Mouse (Mus musculus) skeletal muscle tissue, adult 2 months (tissue): ENCODE results near the gene Olfr473.
"Not testable (repeated sequence)": the region's sequence is repeated elsewhere in the genome, so short reads cannot be mapped to it uniquely, and the experiment has no call there.

ENCODE experiments used
- DNase-seq: peaks from one replicate; pipeline ENCODE4 v3.0.0-alpha.2; 2012; ENCODE audit warnings: low read depth, low spot score

Gene Olfr473

DNA sequence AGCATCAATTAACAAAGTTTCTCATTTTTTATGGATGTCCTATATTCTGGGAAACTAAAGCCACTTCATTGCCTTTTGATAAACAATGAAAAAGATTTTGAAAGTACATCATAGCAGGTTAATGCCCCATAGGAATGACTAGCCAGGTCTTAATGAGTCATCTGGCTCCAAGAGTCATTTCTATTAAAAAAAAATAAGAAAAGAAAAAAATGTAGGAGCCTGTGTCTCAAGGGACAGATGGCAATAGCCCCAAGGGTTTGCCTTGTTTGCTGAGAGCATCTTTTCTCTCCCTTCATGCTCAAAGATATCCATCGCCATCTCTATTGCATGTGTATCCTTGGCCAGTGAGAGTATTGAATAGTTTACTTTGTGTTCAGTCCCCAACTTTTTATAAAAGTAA is at the start of gene Olfr473:
TSS of gene Olfr473 (plus strand) at position 301 of the 400 bp plus-strand sequence.
- no peak for DNase-seq

DNA sequence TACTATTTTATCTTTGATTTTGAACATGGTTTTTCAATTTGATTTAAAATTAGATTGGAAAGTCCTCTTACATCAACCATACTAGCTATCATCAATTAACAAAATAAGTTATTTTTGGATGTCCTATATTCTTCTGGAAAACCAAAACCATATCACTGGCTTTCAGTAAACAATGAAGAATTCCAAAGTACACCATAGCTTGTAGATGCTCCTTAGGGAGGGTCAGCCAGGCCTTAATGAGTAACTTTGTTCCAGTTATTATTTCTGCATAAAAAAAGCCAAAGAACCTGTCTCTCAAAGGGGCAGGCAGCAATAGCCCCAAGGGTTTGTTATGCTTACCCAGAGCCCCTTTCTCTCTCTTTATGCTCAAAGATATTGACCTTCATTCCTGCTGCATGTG is 32.6 kb upstream of the Olfr473 start, which contains the start of gene Olfr472:
TSS of gene Olfr472 (plus strand) at position 301 of the 400 bp plus-strand sequence.
- DNase-seq: no peak

DNA sequence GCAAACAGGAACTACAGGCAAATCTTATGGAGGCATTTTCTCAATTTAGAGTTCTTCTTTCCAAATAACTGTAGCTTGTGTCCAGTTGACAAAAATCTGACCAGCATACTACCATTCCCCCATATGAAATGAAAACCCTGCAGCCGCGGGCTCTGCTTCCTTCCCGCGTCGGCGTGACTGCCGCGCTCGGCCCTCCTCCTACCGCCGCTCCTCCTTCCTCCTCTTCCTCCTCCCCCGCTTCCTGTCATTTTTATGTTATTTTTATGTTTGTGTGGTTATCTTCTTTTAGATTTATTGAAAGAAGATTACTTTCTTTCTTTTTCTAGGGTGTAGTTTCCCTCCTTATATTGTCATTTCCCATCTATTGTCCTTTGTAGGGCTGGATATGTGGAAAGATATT is 22.3 kb downstream of the Olfr473 start:
- DNase-seq: not testable (repeated sequence)

DNA sequence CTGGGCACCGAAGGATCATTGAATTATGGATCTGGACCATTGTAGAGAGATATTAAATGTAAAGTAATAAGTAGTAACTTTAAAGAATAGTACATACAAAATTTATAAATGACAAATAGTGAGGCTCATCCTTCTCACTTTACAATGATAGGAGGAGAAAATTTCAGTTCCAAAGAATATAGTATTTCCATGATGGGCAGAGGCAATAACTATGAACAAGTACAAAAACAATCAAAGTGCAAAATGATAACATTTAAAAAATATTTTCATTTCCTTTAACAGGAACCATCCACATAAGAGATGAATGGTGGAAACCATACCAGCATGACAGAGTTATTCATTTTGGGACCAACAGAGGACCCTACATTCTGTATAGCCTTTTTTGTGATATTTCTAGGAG is 24.1 kb downstream of the Olfr473 start, which contains the start of gene Olfr474:
TSS of gene Olfr474 (plus strand) at position 301 of the 400 bp plus-strand sequence.
- DNase-seq: no peak

DNA sequence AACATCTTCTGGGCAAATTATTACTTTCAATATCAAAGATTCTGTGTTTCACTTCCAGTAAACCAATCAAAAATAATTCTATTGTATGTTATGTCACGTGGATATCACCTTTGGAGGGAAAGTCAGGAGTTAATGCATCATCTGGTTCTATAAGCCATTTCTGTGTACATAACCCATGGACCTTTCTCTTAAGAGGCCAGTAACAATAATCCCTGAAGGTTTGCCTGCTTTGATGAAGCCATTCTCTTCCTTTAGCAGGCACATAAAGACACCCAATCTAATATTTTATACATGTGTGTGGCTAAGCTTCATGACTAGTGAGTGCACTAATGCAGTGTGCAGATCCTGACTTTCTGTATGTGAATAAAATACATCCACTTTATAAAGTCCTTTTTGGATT is 34.3 kb downstream of the Olfr473 start, which contains the start of gene Olfr476:
TSS of gene Olfr476 (plus strand) at position 301 of the 400 bp plus-strand sequence.
- no peak for DNase-seq
